Mouse (Mus musculus): ENCODE results near the gene Pus3.

- TF ChIP-seq CTCF (IDR thresholded peaks at IDR 0.05; ENCODE audit: control insufficient read depth, insufficient read depth, insufficient read length) (no peak), USF1 (IDR thresholded peaks at IDR 0.05; ENCODE audit: low read depth) (no peak), MYOG (IDR thresholded peaks at IDR 0.05; ENCODE audit: control insufficient read depth, extremely low read depth, insufficient read length) (no peak), CEBPB (IDR thresholded peaks at IDR 0.05; ENCODE audit: low read depth) (no peak), MAX (IDR thresholded peaks at IDR 0.05) (no peak), MYOD1 (IDR thresholded peaks at IDR 0.05; ENCODE audit: control insufficient read depth, insufficient read length, low read depth) (no peak), FOSL1 (IDR thresholded peaks at IDR 0.05; ENCODE audit: insufficient read depth, low read length, poor library complexity, severe bottlenecking) (no peak)
These were observed 13.7 kb upstream of the Pus3 start for GRCm38 (mm10) chr9:35544666-35545065.

Data from C2C12 (cell line).